Mouse (Mus musculus) cerebellum, adult 18-20 months (tissue): ENCODE measurements at regions not wholly inside any gene's neighbourhood (a gene's known extent, or its start where the extent isn't known, plus 50 kb on each side); places are given as distances from the start of the nearest gene placed in this dataset.

Experiments used
- DNase-seq, 2 experiments: peaks; one replicate each; pipeline ENCODE4 v3.0.0; 2021

- no peak for DNase-seq
Measured at GRCm38 (mm10) chr13:116243272-116243784, 66.2 kb downstream of the Isl1 start.

GRCm38 (mm10) chr13:116215101-116215500 lies 94.4 kb downstream of the Isl1 start:
- no peak for DNase-seq

DNA sequence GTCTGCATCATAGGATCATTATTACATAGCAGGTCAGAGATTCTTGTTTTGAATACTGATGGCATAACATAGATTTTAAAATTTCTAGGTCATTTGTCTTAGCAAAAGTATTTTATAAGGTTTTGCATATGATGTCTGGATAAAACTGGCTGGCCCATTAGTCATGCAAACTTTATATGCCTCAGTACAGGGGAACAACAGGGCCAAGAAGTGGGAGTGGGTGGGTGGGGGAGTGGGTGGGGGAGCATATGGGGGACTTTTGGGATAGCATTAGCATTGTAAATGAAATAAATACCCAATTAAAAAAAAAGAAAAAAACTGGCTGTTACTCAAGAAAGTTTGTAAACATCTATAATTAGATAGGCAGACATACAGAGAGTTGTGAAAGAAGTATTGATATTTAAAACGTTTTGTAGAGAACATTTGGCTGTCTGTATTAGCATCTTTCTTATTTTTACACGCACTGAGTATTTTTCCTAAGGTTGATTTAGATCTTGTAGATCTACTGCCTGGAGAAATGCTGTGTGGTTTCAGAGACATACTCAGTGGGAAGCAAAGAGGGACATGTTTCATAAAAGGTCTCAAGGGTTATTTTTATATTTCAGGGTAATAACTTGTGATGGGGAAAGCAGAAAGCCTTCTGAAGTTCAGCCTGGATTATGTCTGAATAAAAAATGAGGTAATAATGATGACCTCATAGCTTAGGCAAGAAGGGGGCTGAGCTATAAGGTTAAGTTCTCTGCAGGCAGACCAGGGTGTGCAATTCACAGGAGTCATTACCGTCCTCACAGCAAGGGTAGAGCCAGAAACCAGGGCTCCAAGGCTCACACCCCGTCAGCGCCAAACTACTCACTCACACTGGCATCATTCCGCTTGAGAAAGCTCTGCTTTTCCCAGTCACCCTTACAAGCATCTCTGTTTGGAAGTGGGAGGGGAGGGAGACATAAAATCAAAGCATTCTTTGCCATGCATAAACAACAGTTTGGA lies 95.4 kb downstream of the Isl1 start:
- no peak for DNase-seq

DNA sequence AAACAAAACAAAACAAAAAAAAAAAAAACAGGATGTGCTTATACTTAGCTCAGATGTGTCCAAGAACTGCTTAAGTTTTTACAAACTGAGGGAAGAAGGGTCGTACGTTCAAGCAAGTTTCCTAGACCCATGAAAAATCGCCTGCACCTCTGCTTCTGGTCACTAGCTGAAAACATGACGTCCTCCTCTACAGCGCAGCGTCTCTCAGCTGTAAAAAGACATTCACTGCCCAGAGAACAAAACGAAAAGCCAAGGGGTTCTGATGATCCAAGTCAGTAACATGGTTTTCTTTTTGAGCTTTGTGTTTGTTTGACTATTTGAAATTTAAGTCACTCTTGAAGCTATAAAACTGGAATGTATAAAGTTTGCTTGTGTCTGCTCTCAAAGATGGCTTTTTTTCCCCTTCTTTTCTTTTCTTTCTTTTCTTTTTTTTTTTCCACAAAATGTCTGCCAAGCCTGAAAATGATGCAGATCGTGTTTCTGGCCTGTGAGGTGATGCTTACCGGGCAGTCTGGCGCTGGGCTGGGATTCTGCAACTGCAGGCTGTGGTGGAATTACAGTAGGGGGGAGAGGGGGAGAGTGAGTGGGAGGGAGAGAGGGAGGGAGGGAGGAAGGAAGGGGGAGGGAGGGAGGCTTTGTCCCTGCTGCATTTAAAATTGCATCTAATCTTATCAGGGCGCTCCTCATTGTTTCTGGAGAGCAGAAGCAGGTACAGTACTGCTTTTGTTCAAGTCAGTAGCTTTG lies 108.1 kb downstream of the Isl1 start:
- no peak for DNase-seq

DNA sequence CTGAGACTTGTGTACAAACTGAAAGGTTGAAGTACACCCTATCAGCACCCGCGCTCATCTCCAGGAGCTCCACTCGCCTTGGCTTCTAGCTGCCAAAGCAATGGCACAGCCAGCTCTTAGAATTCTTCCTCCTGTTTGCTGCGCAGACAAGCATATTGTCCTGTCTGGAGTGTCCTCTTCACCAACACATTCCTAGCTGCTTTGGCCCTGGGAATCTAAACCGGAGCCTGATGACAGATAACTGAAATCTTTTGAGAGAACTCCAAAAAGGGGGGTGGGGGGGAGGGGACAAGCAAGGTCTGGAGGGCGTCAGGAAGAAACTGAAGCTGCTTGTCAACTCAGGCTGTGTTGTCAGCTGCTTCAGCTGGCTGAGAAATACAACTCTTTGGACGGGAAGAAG lies 122.4 kb downstream of the Isl1 start:
- no peak for DNase-seq

- no peak for DNase-seq
Measured at GRCm38 (mm10) chr13:116177781-116178180, 131.7 kb downstream of the Isl1 start.

GRCm38 (mm10) chr13:116174976-116175375 lies 134.5 kb downstream of the Isl1 start:
- no peak for DNase-seq

- no peak for DNase-seq
Measured at GRCm38 (mm10) chr13:116173866-116174265, 135.6 kb downstream of the Isl1 start.

DNA sequence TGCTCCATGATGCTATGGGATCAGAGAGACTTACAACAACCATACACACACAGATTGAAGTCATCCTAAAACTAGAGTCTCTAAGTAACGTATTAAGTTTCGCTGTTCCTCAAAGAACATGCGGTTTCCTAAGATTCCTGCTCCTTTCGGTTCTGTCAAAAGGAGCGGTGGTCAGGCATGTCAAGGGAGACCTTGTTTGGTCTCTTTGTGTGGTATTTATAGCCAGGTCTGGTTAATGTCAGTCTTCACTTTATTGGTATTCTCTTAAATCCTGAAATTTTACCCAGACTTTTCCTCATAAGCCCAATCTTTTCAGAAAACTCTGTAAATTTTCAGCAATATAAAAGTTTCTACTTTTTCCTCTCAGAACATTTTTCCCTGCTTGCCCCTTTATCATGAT lies 166.5 kb downstream of the Isl1 start:
- DNase-seq: no peak

- DNase-seq: no peak
Measured at GRCm38 (mm10) chr13:116118664-116119063, 190.8 kb downstream of the Isl1 start.

DNA sequence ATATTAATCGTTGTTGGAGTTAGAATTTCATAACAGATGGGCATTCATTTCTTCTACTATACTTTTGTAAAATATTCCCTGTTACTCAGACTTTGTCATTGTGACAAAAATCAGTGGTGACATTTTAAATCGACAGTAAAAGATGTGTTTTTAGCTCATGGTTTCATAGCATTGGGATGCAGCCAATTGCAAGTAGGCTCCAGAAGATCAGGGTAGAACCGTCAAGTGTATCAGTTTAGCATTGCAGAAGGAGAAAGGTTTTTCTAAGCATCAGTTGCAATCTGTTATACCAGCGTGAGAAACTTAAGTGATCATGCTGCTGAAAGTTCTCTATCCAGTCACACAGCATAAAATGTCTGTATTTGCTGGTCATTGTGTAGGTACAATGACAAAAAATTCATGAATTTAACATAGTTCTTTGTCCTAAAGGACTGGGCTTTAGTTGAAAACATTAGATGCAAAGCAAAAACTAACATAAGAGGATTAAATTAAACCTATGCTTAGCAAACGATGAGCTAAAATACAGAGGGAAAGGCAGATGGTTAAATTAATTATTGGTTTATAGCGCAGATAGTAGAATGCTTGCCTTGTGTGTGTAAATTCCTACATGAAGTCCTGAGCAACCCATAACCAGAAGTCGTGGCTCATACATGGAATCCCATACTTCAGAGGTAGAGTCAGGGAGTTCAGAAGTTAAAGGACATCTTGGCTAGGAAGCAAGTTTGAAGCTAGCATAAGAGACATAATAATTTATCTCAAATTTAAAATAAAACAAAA lies 198.3 kb downstream of the Isl1 start:
- no peak for DNase-seq

DNA sequence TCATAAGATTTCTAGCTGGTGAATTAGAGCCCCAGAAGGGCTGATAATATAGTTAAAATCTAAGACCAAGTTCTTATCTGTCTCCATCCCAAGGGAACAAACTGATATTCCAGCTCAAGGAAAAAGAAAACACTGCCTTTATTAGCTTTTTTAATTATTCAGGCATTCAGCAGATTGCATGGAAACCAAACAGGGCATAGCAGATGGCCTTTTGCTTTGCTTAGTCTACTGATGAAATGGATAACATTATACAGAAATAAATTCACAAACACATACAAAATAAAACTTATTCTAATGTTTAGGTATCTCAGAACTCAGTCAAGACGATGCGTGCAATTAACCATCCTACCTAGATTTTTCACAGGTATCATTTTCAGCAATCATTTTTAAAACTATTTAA lies 198.9 kb downstream of the Isl1 start:
- no peak for DNase-seq

DNA sequence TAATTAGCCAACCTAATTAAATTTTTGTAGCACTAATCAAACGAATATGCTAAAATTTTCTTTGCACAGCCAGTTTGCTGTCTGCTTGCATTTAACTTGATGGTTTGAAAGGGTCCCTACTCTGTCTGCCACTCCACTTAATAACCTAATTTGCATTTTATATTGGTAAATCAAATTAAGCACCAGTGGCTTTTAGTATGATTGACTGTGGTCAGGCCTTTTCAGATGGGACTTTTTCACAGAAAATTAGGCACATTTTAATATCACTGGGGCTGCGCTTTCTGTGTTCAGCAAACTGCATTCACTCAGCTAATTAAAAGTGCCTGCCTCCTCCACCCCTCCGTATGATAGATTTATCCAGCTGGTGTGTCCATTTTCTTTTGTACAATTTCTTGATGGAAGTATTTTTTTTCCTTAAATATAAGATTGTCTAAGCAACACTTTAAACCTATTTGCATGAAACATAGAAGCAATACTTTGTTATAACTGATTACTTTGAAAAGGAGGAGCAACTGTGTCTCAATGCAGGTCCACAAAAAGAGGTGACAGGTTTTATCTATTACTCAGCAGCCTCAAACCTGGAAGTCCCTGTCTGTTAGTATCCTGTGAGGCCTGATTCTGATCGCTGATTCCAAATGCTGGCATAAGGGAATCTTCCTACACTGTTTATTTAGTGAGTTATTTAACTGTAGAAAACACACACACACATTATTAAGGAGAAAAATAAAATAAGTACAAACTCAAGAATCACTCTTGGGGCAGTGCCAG lies 221.8 kb downstream of the Isl1 start:
- no peak for DNase-seq

GRCm38 (mm10) chr13:116087140-116087539 lies 222.3 kb downstream of the Isl1 start:
- DNase-seq: no peak

DNA sequence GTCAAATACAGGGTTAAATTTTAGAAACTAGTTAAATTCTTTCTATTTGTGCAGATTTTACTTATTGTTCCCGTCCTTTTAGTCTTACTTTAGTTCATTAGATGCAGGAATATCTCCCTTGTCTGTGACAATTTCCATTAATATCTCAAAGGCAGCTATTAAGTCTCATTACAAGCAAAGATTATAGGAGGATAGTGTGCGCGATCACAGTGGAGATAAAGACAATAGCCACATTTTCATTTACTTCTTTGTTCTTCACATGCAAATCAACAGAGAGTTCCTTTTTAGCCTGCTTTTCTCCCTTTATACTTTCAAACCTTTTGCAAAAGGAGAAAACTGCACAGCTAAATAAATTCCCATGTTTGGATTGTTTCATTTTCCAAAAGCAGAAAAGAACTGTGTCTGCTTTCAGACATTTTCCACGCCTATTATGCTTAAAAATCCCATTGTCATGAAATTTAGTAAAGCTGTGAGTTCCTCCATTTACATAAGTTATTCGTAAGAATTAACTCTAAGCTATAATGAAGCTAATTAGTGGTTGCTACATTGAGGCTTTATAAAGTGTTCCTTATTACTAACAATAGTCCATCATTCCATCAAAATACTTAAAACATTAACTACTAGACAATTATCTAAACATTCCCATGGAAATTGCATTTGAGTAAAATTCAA lies 252.4 kb downstream of the Isl1 start:
- DNase-seq: no peak

- DNase-seq: no peak
Measured at GRCm38 (mm10) chr13:116056112-116056652, 253.3 kb downstream of the Isl1 start.

DNA sequence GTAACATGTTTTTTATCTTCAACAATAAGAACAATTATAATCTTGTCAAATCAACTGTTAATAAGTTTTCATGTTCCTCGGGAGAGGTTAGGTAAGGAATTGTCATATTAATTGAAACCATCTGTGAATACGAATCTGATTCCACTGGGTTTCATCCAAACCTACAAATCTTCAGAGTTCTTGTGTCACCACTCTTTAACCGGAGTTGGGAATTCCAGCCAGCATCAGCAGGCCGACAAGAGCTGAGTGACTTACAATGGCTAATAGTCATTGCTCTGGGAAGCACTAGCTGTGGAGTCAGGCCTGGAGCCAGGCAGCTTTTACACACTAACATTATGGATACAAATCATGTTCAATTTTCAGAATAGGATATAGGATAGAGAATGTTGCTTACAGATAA lies 273.3 kb downstream of the Isl1 start:
- no peak for DNase-seq

DNA sequence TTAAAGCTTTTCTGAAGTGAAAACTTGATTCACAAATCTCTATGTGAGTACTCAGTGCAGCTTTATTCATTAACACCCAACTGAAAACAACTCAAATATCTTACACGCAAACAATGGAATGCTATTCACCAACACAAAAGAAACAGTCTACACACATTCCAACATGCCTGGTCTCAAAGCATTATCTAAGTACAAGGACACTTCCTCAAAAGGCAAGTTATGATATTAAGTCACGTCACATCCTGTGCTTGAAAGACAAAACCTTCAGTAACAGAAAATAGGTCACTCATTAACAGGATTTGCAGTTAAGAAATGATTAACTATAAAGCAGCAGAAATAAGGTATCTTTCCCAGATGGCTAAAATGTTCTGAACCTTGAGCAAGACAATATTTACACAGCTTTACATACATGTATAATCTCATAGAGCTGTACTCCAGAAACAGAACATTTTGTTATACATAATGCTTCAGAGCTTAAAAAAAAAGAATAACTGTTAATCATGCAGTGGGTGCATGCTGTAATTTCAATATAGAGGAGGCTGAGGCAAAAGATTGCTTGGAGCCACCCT lies 279.3 kb downstream of the Isl1 start:
- DNase-seq: no peak

GRCm38 (mm10) chr13:116028583-116028982 lies 280.9 kb downstream of the Isl1 start:
- no peak for DNase-seq

- no peak for DNase-seq
Measured at GRCm38 (mm10) chr13:116027147-116027546, 282.3 kb downstream of the Isl1 start.

- DNase-seq: no peak
Measured at GRCm38 (mm10) chr13:116017886-116018285, 291.6 kb downstream of the Isl1 start.
